Mouse (Mus musculus): ENCODE measurements around the gene Cdh23.
"Not testable (repeated sequence)": the region's sequence is repeated elsewhere in the genome, so short reads cannot be mapped to it uniquely, and the experiment has no call there.

Gene Cdh23

GRCm38 (mm10) chr10:60696390-60696789 is at the start of gene Cdh23:
Gene Cdh23, minus strand, starts transcription at chr10:60696490.
- no peak for DNase-seq (ENCODE audit: extremely low spot score, low spot score)

DNA sequence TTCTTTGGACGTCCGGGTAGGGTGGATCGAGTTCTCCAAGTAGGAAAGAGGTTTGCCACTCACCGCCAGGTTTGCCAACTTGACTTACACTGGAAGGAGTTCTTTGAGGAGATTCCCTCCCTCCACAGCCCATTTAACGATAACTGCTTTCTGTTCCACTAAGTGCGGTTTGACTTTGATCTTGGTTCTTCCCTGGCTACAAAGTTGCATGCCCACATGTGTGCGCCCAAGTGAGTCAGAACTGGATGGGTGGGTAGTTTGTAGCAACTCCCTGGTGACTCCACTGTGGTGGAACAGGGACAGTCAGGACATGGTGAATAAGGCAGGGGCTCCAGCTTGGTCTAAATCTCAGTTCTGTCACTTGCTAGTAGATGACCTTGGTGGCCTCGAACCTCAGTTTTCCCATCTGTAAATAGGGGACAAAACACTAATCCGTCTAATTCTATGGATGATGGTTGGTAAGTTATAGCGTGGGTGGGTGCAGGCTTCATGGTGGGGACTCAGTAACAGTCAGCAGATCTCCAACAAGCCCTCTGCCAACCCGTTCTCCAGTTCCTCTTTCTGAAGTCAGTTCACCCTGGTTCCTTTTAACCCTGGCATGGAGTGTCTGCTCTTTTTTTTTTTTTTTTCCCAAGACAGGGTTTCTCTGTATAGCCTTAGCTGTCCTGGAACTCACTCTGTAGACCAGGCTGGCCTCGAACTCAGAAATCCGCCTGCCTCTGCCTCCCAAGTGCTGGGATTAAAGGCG is 48.4 kb upstream of the Cdh23 start:
- no peak for DNase-seq (ENCODE audit: extremely low spot score, low spot score)

GRCm38 (mm10) chr10:60743681-60744080 is 47.4 kb upstream of the Cdh23 start:
- no peak for DNase-seq (ENCODE audit: extremely low spot score, low spot score)

DNA sequence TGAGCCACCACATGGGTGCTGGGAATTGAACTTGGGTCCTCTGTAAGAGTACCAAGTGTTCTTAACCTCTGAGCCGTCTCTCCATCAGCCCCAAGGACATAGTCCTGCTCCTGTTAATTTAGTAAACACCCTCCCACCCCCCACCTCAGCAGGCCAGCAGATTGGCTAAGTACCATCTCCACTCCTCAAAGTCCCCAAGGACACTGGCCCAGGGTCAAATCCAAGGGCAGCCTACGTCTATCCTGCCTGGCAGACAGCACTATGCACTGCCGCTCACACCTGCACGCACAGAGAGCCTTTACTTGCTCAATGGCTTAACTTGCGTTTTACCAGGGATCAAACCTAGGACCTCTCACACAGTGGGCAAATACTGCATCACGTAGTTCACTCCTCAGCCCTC is 46.7 kb upstream of the Cdh23 start:
- no peak for DNase-seq (ENCODE audit: extremely low spot score, low spot score)

DNA sequence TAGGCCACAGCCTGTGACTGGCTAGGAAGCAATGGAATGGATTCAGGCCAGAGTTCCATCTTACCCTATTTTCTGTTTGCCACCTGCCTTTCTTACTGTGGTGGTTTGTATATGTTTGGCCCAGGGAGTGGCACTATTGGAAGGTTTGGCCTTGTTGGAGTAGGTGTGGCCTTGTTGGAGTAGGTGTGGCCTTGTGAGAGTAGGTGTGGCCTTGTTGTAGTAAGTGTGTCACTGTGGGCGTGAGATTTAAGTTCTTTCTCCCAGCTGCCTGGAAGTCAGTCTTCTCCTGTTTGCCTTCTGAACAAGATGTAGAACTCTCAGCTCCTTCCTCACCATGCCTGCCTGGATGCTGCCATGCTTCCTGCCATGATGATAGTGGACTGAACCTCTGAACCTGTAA is 46.0 kb upstream of the Cdh23 start:
- DNase-seq (ENCODE audit: extremely low spot score, low spot score), result not testable (repeated sequence)

DNA sequence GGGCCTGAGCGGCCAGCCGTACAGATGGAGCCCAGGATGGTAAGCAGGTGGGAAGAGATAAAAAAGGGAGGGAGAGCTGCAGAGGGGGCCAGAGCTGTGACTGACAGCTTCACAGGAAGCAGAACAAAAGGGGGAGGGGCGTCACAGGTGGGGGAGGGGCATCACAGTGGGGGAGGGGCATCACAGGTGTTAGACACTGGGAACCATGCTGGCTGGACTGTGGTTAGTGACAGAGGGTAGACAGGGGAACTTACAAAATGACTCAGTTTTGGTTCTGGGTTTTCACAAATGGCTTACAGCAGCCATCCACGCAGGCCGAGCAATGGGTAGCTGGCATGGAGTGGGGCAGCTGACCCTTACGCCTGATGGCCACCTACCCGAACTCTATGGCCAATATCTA is 45.1 kb upstream of the Cdh23 start:
- no peak for DNase-seq (ENCODE audit: extremely low spot score, low spot score)

DNA sequence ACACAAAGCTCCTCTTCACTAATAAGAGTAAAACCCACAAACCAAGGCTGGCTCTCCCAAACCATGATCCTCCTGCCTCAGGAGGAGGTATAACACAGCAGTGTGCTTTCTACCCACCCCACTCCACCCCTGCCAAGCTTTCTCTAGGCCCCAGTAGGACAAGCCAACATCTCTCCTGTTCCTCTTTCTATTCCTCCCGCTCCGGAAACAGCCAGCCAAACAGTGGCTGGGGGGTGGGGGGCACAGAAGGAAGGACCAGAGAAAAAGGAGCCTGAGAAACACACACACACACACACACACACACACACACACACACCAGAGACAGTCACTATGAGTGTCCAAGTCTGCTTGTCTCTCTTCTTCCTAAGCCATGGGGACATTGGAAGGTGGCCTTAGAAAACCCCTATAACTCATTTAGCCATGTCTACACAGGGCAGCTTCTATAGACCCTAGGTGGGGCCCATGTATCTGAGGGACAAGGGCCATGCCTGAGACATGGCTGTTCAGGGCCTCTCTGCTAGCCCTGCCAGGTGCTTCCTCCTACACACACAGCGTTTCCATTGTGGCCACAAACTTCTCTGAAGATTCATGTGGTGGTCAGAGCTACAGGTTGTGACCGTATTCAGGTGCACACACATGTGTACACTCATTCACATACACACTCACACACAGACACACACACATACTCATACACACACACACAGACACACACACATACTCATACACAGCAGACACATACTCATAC is 43.5 kb upstream of the Cdh23 start:
- no peak for DNase-seq (ENCODE audit: extremely low spot score, low spot score)

DNA sequence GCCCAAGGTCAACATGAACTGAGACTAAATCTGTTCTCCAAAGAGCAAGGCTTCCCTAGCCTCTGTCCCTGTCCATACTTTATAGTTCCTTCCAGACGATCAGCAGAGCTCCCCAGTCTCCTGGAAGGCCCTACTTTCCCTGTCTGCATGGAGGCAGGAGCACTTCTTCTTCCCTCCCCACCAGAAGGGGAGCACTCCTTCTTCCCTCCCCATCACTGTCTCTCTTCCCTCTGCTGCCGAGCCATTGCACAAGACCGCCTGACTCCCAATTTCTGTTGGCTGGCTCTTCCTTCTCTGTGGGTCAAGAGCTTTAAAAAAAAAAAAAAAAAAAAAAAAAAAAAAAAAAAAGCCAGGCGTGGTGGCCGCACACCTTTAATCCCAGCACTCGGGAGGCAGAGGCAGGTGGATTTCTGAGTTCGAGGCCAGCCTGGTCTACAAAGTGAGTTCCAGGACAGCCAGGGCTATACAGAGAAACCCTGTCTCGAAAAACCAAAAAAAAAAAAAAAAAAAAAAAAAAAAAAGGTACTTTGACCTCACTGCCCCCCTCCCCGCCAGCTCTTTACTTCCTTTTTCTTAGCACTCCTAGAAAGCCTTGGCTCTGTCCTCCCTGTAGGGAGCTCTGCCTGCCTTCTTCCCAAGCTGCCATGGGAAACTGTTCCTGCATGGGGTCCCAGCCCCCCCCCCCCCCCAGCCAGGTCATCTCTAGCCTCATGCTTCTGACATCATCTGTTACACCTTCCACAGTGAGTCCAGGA is 41.8 kb upstream of the Cdh23 start:
- no peak for DNase-seq (ENCODE audit: extremely low spot score, low spot score)

- DNase-seq (ENCODE audit: extremely low spot score, low spot score), result no peak
These were observed 41.0 kb upstream of the Cdh23 start for GRCm38 (mm10) chr10:60737169-60737728.

DNA sequence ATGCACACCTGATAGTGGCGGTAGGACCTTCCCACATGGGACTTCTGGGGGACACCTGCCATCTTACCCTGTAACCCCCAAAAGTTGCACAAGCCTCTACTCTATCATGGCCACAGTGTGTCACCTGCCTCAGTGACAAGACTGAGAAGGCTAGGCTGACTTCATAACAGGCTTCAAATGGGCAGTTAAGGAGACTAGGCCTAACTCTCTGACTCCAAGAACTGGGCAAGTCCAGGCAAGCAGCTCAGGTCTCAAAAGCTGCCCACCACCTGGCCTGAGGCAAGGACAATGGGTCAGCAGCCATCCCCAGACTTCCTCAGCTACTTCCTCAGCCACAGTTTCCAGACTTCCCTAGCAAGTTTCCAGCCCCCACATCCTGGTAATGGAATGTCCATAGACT is 39.4 kb upstream of the Cdh23 start:
- no peak for DNase-seq (ENCODE audit: extremely low spot score, low spot score)

- no peak for DNase-seq (ENCODE audit: extremely low spot score, low spot score)
These were observed 37.2 kb upstream of the Cdh23 start for GRCm38 (mm10) chr10:60733471-60733870.

DNA sequence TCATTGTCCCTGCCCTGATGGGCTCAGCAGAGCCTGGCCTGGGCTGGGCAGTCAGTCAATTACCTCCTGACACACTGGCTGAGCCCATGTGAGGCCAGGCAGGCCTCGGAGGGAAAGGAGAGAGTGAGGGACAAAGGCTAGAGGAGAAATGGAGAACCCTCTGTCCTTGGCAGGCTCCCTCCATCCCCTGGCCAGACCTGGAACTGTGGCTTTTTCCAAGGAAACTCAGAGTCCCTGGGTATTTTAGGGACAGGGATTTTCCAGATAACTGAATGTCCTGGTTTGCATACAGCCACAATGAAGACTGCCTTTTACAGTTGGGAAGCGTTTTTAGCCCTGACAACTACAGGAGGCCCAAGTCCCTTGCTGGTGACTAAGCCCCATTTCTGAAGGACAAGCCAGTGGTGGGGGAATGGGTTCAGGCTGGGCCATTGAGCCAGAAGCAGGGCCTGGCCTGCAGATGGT is 36.1 kb upstream of the Cdh23 start:
- DNase-seq (ENCODE audit: extremely low spot score, low spot score), result no peak

GRCm38 (mm10) chr10:60731742-60732141 is 35.5 kb upstream of the Cdh23 start:
- DNase-seq (ENCODE audit: extremely low spot score, low spot score), result no peak

- DNase-seq (ENCODE audit: extremely low spot score, low spot score), result no peak
These were observed 31.0 kb upstream of the Cdh23 start for GRCm38 (mm10) chr10:60727301-60727700.

- DNase-seq (ENCODE audit: extremely low spot score, low spot score), result no peak
These were observed 30.6 kb upstream of the Cdh23 start for GRCm38 (mm10) chr10:60726896-60727295.

- DNase-seq (ENCODE audit: extremely low spot score, low spot score), result no peak
These were observed 28.2 kb upstream of the Cdh23 start for GRCm38 (mm10) chr10:60724496-60724895.

- no peak for DNase-seq (ENCODE audit: extremely low spot score, low spot score)
These were observed 27.1 kb upstream of the Cdh23 start for GRCm38 (mm10) chr10:60723345-60723744.

DNA sequence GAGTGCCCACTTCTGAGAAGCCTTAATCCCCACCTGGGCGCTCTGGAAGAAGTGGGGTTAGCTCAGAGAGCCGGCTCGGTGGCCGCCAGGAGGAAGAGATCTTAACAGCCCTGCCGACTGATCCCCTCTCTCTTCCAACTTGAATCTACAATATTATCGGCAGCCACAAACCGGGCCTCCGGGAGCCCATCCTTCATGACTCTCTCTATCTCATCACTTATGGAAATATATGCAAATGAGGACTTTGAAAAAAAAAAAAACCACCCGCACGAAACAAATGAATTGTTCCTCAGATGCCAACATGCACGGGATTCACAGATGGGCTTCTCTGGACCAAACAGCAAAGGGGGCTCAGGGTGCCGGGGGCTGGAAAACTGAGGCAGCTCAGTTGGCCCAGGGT is 25.4 kb upstream of the Cdh23 start:
- no peak for DNase-seq (ENCODE audit: extremely low spot score, low spot score)

DNA sequence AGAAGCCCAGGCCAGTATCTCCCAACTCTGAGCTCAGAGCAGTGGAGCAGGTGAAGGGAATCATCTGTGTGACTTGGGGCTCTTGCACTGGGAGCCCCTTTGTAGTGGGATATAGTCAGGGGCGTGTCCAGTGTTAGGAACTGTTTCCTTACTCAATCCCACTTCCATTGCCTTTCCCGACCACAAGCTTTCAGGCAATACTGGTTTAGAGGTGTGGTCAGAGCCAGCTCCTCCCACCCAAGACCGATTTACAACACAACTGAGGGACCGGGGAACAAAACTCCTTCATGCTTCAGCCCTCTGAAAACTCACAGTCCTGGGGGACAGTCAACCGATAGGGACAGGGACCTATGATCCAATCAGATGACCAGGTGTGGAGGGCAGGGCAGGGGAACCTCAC is 24.2 kb upstream of the Cdh23 start:
- no peak for DNase-seq (ENCODE audit: extremely low spot score, low spot score)

DNA sequence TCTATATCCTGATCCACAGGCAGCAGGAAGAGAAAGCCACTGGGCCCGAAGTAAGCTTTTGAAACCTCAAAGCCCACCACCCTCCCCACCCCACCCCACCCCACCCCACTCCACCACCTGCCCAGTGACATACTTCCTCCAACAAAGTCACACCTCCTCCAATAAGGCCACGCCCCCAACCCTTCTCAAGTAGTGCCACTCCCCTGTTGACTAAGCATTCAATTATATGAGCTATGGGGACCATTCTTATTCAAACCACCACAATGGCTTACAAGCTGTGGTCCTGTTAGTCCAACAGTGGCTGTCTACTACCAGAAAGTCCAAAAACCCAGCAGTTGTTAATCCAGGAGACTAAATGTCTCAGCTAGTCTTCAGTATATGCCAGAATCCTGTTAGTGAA is 22.2 kb upstream of the Cdh23 start:
- no peak for DNase-seq (ENCODE audit: extremely low spot score, low spot score)

DNA sequence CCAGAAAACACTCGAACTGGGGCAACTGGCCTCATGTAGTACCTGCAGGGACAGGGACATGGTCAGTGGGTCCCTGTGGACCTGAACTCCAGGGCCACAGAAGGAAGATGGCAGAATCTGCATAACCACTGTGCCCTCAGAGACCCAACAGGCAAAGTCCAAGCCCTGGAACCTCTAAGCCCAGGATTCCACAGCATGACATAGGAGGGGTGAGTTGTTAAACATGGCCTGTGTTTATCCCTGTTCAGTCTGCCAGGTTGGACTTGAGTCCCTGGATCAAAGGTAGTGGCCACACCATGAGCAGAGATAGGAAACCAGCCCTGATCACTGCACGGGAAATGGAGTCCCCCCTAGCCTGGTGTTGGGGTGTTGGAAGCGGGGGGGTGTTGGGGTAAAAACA is 20.2 kb upstream of the Cdh23 start:
- DNase-seq (ENCODE audit: extremely low spot score, low spot score), result no peak

GRCm38 (mm10) chr10:60712299-60712698 is 16.0 kb upstream of the Cdh23 start:
- DNase-seq (ENCODE audit: extremely low spot score, low spot score), result not testable (repeated sequence)

Measured in neural tube, embryonic 10.5 days (tissue).